Mouse (Mus musculus) A20 (cell line): ENCODE data around the gene Tmem178b.

ENCODE experiments used
- DNase-seq: peaks from one replicate; pipeline ENCODE4 v3.0.0-alpha.2; 2011; ENCODE audit warnings: low read depth, low spot score

Tmem178b gene

GRCm38 (mm10) chr6:40015711-40016460, 142.8 kb downstream of the Tmem178b start:
- no peak for DNase-seq

- DNase-seq, result no peak
Observed at GRCm38 (mm10) chr6:40019396-40019795, 146.3 kb downstream of the Tmem178b start.

GRCm38 (mm10) chr6:40023592-40024335, 150.7 kb downstream of the Tmem178b start:
- DNase-seq, result no peak

GRCm38 (mm10) chr6:40024336-40024934, 151.4 kb downstream of the Tmem178b start:
- no peak for DNase-seq

- no peak for DNase-seq
Observed at GRCm38 (mm10) chr6:40032901-40033300, 159.8 kb downstream of the Tmem178b start.

- DNase-seq, result no peak
Observed at GRCm38 (mm10) chr6:40033935-40034334, 160.9 kb downstream of the Tmem178b start.

- peak; percentile 17 for DNase-seq
Observed at GRCm38 (mm10) chr6:40048969-40049908, 176.2 kb downstream of the Tmem178b start.

- DNase-seq, result no peak
Observed at GRCm38 (mm10) chr6:40049909-40050484, 176.9 kb downstream of the Tmem178b start.

- DNase-seq, result no peak
Observed at GRCm38 (mm10) chr6:40051698-40052097, 178.6 kb downstream of the Tmem178b start.

- DNase-seq, result no peak
Observed at GRCm38 (mm10) chr6:40052593-40052992, 179.5 kb downstream of the Tmem178b start.

GRCm38 (mm10) chr6:40059466-40059865, 186.4 kb downstream of the Tmem178b start:
- no peak for DNase-seq

- DNase-seq, result no peak
Observed at GRCm38 (mm10) chr6:40061327-40062189, 188.5 kb downstream of the Tmem178b start.

GRCm38 (mm10) chr6:40062190-40062501, 189.1 kb downstream of the Tmem178b start:
- DNase-seq, result no peak

GRCm38 (mm10) chr6:40063438-40063837, 190.4 kb downstream of the Tmem178b start:
- no peak for DNase-seq

GRCm38 (mm10) chr6:40063899-40064298, 190.8 kb downstream of the Tmem178b start:
- DNase-seq, result no peak

GRCm38 (mm10) chr6:40064342-40064741, 191.3 kb downstream of the Tmem178b start:
- DNase-seq, result no peak

GRCm38 (mm10) chr6:40068467-40068866, 195.4 kb downstream of the Tmem178b start:
- DNase-seq, result no peak

GRCm38 (mm10) chr6:40071007-40071406, 197.9 kb downstream of the Tmem178b start:
- no peak for DNase-seq

GRCm38 (mm10) chr6:40076089-40076488, 203.0 kb downstream of the Tmem178b start:
- DNase-seq, result no peak

GRCm38 (mm10) chr6:40076670-40077313, 203.7 kb downstream of the Tmem178b start:
- no peak for DNase-seq
